Mouse (Mus musculus) erythroblast, embryonic 14.5 days (primary cell): Measurements from ENCODE around the gene Tmem28. TPM values are rescaled to one million over a fixed set of nuclear protein-coding genes. Genes with fewer than 3 reads are reported as not detected.

Source experiments
- H3K27me3 ChIP-seq: 2 replicates; pipeline ENCODE4 v1.6.1; 2012; ENCODE audit warnings: inconsistent platforms; ENCODE audit not compliant: control insufficient read depth
- H3K36me3 ChIP-seq: 2 replicates; pipeline ENCODE4 v1.6.1; 2012; ENCODE audit warnings: mild to moderate bottlenecking, inconsistent platforms; ENCODE audit not compliant: control insufficient read depth
- H3K4me1 ChIP-seq: 2 replicates; pipeline ENCODE4 v1.6.1; 2012; ENCODE audit warnings: inconsistent platforms; ENCODE audit not compliant: control insufficient read depth
- H3K4me3 ChIP-seq: replicated peaks from 2 replicates; pipeline ENCODE3; 2012; ENCODE audit warnings: moderate library complexity, mild to moderate bottlenecking, inconsistent platforms
- H3K9me3 ChIP-seq: 2 replicates; pipeline ENCODE4 v1.6.1; 2012; ENCODE audit warnings: low read length, inconsistent platforms, mixed read lengths; ENCODE audit not compliant: control insufficient read depth
- GATA1 ChIP-seq: IDR thresholded peaks from 2 replicates; pipeline ENCODE4 v1.6.1; 2012; ENCODE audit warnings: low read length, inconsistent platforms, mixed read lengths
- TAL1 ChIP-seq: IDR thresholded peaks from 3 replicates; pipeline ENCODE4 v1.6.1; 2012; ENCODE audit warnings: low read length, inconsistent platforms, mixed read lengths
- polyA plus RNA-seq: library from polyadenylated mRNA; stranded (reverse); fragments of >175 nt; gene quantifications from 2 replicates; pipeline ENCODE4 v1.2.3, GENCODE M21; 2012

Gene Tmem28
- polyA plus RNA-seq, 1 experiment, result not detected

DNA sequence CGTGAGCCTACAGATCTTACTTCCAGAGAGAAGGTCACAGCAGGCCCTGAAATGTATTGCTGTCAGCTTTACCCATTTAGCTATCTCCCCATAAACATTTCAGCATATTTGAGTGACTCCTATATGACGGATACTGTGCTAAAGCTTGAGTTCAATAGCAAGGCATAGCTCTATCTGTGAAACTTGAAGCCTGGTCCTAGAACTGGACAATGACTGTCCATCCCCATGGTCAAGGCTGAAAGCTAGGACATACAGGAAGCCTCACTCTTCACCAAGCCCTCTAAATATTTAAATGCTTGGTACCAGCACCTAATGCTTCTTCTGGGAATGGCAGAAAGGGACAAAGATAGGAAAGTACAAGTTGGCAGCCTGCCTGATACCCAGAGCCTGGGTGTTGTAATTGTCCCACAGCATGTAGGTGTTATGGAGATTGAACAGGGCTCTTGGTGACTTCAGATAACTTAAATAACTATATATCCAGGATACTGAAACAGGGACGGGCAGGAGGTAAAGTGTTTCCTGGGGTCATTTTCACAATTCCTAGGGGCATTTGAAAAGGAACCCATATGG lies 51.9 kb downstream of the Tmem28 start:
- Histone ChIP-seq H3K36me3 (no peaks in the 10 kb centered on the region), H3K4me1 (no peaks in the 10 kb centered on the region), H3K27me3 (peaks cover 5% of the 10 kb centered on the region), H3K4me3 (no peak overlapping the region), H3K9me3 (no peaks in the 10 kb centered on the region)
- TF ChIP-seq TAL1 (no peak), GATA1 (no peak)

DNA sequence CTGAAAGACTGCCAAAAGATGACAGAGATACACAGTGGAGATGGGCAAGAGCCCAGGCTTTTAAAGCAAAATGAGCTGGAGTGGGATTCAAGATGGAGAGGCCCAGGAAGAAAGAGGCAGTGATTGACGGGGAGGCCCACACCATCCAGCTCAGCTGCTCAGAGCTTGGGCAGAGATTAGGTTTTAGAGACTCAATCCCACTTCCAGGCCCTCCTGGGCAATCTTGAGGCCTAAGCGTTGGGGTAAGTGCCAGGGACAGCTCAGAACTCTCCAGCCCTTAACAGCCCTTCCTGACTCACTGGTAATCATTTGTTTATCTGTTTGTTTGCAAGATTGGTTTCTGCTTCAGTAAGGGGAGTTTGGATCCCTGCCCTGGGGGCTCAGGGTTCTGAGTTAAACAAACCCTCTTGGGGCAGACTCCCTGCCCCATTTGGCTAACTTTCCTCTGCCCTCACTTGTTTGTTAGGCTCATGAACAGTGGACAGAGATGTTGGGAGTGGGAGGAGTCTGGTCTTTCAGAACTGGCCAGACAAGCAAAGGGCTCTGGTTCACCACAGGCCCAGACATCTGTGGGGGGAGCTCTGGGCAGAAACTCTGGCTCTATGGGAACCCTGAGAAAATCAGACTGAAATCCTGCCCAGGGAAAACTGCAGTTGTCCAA lies 52.6 kb downstream of the Tmem28 start:
- TF ChIP-seq GATA1, result no peak
- no peak for TF ChIP-seq TAL1
- Histone ChIP-seq H3K27me3 (peaks cover 5% of the 10 kb centered on the region), H3K4me3 (no peak overlapping the region), H3K36me3 (no peaks in the 10 kb centered on the region), H3K4me1 (no peaks in the 10 kb centered on the region), H3K9me3 (no peaks in the 10 kb centered on the region)

DNA sequence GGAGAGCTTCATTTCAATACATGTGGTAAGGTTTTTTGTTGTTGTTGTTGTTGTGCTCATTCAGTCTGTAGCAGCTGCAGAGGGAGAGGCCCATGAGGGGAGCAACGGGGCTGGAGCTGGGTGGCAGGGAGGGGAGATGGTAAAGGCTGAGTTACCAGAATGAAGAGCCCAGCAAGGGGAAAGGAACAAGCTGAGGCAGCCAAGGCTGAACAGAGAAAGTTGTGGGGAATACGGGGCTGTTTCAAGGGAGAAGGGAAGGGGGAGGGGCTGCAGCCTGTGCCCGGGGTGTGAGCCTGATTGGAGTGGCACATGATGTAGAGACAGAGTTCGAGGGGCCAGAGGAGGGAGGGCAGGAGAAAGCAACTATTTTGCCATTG lies 53.1 kb downstream of the Tmem28 start:
- no peaks in the 10 kb centered on the region for H3K9me3 ChIP-seq

DNA sequence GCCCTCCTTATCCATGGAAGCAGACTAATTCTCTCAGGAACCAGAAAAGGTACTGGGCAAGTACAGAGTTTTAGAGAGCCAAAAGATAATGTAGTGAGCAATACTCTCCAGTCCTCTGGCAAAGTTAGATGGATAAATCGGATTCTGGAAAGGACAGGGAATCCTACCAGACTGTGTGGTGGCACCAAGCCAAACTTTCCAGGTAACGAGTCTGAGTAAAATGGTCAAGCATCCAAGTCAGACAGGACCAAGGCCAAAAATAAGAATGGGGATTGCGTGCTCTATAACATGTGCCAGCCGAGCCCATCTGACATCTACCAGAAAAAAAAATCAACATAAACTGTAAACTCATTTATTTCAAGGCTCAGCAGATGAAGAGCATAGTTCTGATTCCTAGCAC lies 56.0 kb downstream of the Tmem28 start:
- Histone ChIP-seq H3K27me3 (peaks cover 4% of the 10 kb centered on the region), H3K9me3 (no peaks in the 10 kb centered on the region), H3K4me3 (no peak overlapping the region), H3K36me3 (no peaks in the 10 kb centered on the region), H3K4me1 (no peaks in the 10 kb centered on the region)
- TF ChIP-seq GATA1, result no peak
- no peak for TF ChIP-seq TAL1

More for the DNA sequence above, 53.1 kb downstream of the Tmem28 start:
- TF ChIP-seq GATA1 (no peak), TAL1 (no peak)
- H3K27me3 ChIP-seq, result peaks cover 5% of the 10 kb centered on the region
- H3K4me3 ChIP-seq, result no peak overlapping the region
- H3K36me3 ChIP-seq, result no peaks in the 10 kb centered on the region
- no peaks in the 10 kb centered on the region for H3K4me1 ChIP-seq

DNA sequence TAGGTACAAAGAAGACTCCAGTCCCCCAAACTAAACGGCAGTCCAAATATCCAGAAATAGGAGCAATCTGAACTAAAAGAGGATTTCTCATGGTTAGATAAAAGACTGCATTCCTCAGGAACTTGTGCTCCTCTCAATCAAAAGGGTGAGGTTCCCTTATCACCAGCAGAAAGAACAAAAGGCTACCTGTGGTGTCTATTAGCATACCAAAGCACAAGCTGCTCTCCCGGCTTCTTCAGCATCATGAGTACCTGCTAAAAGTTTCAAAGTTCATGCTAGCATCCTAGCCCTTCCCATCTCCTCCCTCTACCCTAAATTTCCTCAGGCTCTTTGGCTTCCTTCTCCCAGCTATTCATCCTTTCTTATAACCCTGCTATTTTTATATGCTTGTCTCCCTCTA lies 62.6 kb downstream of the Tmem28 start:
- peaks cover 4% of the 10 kb centered on the region; the same call in 1 of the 2 replicates for H3K9me3 ChIP-seq
- no peaks in the 10 kb centered on the region for H3K4me1 ChIP-seq
- no peaks in the 10 kb centered on the region for H3K36me3 ChIP-seq
- H3K27me3 ChIP-seq, result peaks cover 2% of the 10 kb centered on the region; the same call in 1 of the 2 replicates
- H3K4me3 ChIP-seq, result no peak overlapping the region
- TF ChIP-seq GATA1, result no peak
- no peak for TF ChIP-seq TAL1

Other genes with a start within 250 kb of the Tmem28 start
- 0.03 and 0.06 TPM in 2 replicates for gene Eda, start 154.6 kb downstream of the Tmem28 start, polyA plus RNA-seq